ENCODE assay signal across 9 mouse cellular contexts in genomic region chr11:5414856-5415616, GRCm38 (mm10). TPM values are rescaled to one million over a fixed set of nuclear protein-coding genes. Genes with fewer than 3 reads are reported as not detected.
A peak's percentile ranks its signal among the peaks of the same experiment; 100 is the strongest.
DNase-seq lines count a peak whose midpoint lies in the region; ATAC-seq and TF ChIP-seq lines count a peak whose summit lies in the region.
"Had no signal": no experiment of that assay in that cellular context is flagged by ENCODE, and none has a peak within 500 bp of the region (broad histone marks: within the 10 kb centered on the region; RNA-seq: fewer than 3 reads in every experiment).

No protein-coding gene starts in this region.

- no peaks in the 10 kb centered on the region for H3K27me3 ChIP-seq in heart, embryonic 14.5 days (ENCODE audit: control insufficient read depth, insufficient read depth, low read length)
- no peaks in the 10 kb centered on the region for H3K27me3 ChIP-seq in forebrain, embryonic 14.5 days (replicated peaks; ENCODE audit: control insufficient read depth, insufficient read depth, low read length)
- no peaks in the 10 kb centered on the region for H3K27me3 ChIP-seq in liver, postnatal 0 days (ENCODE audit: insufficient read depth, low read length)

- peak overlapping the region; percentile 58; the same call in 1 of the 2 replicates for H3K9ac ChIP-seq in heart, embryonic 14.5 days (ENCODE audit: low read length)
- H3K9ac ChIP-seq in forebrain, embryonic 14.5 days (ENCODE audit: low read length) = no peak overlapping the region
- H3K9ac ChIP-seq in liver, postnatal 0 days (replicated peaks) = no peak overlapping the region

- DNase-seq in heart, postnatal 14 days = no peak
- peak; percentile 21 for DNase-seq in R1 (ENCODE audit: low read depth, low spot score)
- no peak for DNase-seq in forebrain, embryonic 14.5 days (ENCODE audit: low spot score)
- DNase-seq in liver, postnatal 0 days = no peak
- no peak for DNase-seq in embryo, embryonic 10.5 days (ENCODE audit: low spot score)
- DNase-seq in cerebellum, postnatal 10 days = no peak
- DNase-seq in cerebellum, postnatal 14 days = no peak
- DNase-seq: adrenal gland, postnatal 25 days had no signal

- H3K4me2 ChIP-seq in heart, embryonic 14.5 days (ENCODE audit: low read length) = peak overlapping the region; percentile 50
- no peak overlapping the region for H3K4me2 ChIP-seq in forebrain, embryonic 14.5 days (ENCODE audit: low read length)
- no peak overlapping the region for H3K4me2 ChIP-seq in liver, postnatal 0 days (ENCODE audit: low read depth, low read length)

- 27% methylated on average over 2 of the region's 2 CpGs for WGBS in heart, embryonic 14.5 days
- WGBS in forebrain, embryonic 14.5 days = 18% methylated on average over 2 of the region's 2 CpGs
- WGBS in liver, postnatal 0 days (ENCODE audit: insufficient replicate concordance) = 58% methylated on average over 2 of the region's 2 CpGs

- H3K27ac ChIP-seq in heart, embryonic 14.5 days (replicated peaks in 1 of 2; ENCODE audit: control insufficient read depth in 1 of 2, insufficient read depth in 1 of 2, low read depth in 2 of 2, low read length in 2 of 2) = peak overlapping the region; percentile 93 to 94
- peak overlapping the region; percentile 16; the same call in 1 of the 2 replicates for H3K27ac ChIP-seq in forebrain, embryonic 14.5 days (ENCODE audit: low read depth, low read length)
- H3K27ac ChIP-seq in liver, postnatal 0 days (ENCODE audit: low read depth) = peak overlapping the region; percentile 74

- no peak for ATAC-seq in heart, embryonic 14.5 days (ENCODE audit: insufficient number of reproducible peaks, insufficient read depth, low FRiP score, low read depth)
- ATAC-seq in forebrain, embryonic 14.5 days = no peak
- ATAC-seq in liver, postnatal 0 days = no peak

- no peak for TF ChIP-seq CTCF in liver, postnatal 0 days (IDR thresholded peaks at IDR 0.05; ENCODE audit: low read depth)

- peaks cover 28 to 66% of the 10 kb centered on the region in 2 experiments for H3K4me1 ChIP-seq in heart, embryonic 14.5 days (ENCODE audit: control insufficient read depth in 2 of 2, insufficient read depth in 2 of 2, low read length in 2 of 2)
- H3K4me1 ChIP-seq in forebrain, embryonic 14.5 days (ENCODE audit: control insufficient read depth, insufficient read depth, low read length) = peaks cover 26% of the 10 kb centered on the region
- H3K4me1 ChIP-seq in liver, postnatal 0 days (ENCODE audit: insufficient read depth) = peaks cover 31% of the 10 kb centered on the region

- no peak overlapping the region for H3K4me3 ChIP-seq in heart, embryonic 14.5 days (ENCODE audit: control insufficient read depth in 1 of 2, insufficient read depth in 1 of 2, low read depth in 1 of 2, low read length in 2 of 2)
- no peak overlapping the region for H3K4me3 ChIP-seq in forebrain, embryonic 14.5 days (ENCODE audit: low read depth, low read length)
- H3K4me3 ChIP-seq in liver, postnatal 0 days (ENCODE audit: low read depth, low read length) = no peak overlapping the region

- no peaks in the 10 kb centered on the region for H3K36me3 ChIP-seq in heart, embryonic 14.5 days (ENCODE audit: control insufficient read depth, insufficient read depth, low read length)
- no peaks in the 10 kb centered on the region for H3K36me3 ChIP-seq in forebrain, embryonic 14.5 days (ENCODE audit: control insufficient read depth, insufficient read depth, low read length)
- no peaks in the 10 kb centered on the region for H3K36me3 ChIP-seq in liver, postnatal 0 days (replicated peaks; ENCODE audit: insufficient read depth, low read length)

- no peak for TF ChIP-seq EP300 in liver, postnatal 0 days (IDR thresholded peaks at IDR 0.05; ENCODE audit: low read depth)

- no peaks in the 10 kb centered on the region for H3K9me3 ChIP-seq in heart, embryonic 14.5 days (ENCODE audit: control insufficient read depth, low read length)
- no peaks in the 10 kb centered on the region for H3K9me3 ChIP-seq in forebrain, embryonic 14.5 days (replicated peaks; ENCODE audit: control insufficient read depth, low read length)
- no peaks in the 10 kb centered on the region for H3K9me3 ChIP-seq in liver, postnatal 0 days (ENCODE audit: low read length)

- intact Hi-C loops in heart, postnatal 14 days (cut with DNase I) = no loop called here

RNA-seq across cellular contexts. Expression of gene Znrf3, which starts 29.6 kb away (rescaled TPM):
- polyA plus RNA-seq in heart, embryonic 14.5 days (2014; fragmentation: Nextera tagmentation; extraction: Ambion mirVana) = 7.2 and 7.5 TPM in 2 replicates
- 10 to 100 TPM; 10.4 to 12.6 TPM for total RNA-seq in heart, postnatal 14 days (2021)
- polyA plus RNA-seq in forebrain, embryonic 14.5 days (2014; fragmentation: Nextera tagmentation; extraction: Ambion mirVana) = 4.9 and 5.8 TPM in 2 replicates
- polyA plus RNA-seq in liver, postnatal 0 days (2015; fragmentation: Nextera tagmentation; extraction: Ambion mirVana) = 3.9 and 4.5 TPM in 2 replicates

Comparison
In these comparisons a context has a peak if more than half of its experiments do, and no peak if none do; other contexts are left out.
1. H3K27ac ChIP-seq: peak in every context shown above with its lines; median percentile 94 in heart, embryonic 14.5 days; 74 in liver, postnatal 0 days; 16 in forebrain, embryonic 14.5 days.